Mouse (Mus musculus): ENCODE data around the gene Slc30a5. TPM values are rescaled to one million over a fixed set of nuclear protein-coding genes. Genes with fewer than 3 reads are reported as not detected.
A peak's percentile ranks its signal among the peaks of the same experiment; 100 is the strongest.

Slc30a5 gene
- polyA plus RNA-seq, 1 experiment from 2014 or later = 58.4 TPM

- ATAC-seq (ENCODE audit: insufficient number of reproducible peaks, insufficient read depth, low FRiP score, low read depth) = no peak
- peaks cover 12% of the 10 kb centered on the region for H3K4me1 ChIP-seq (ENCODE audit: control insufficient read depth, insufficient read depth, low read length)
- WGBS = 5% methylated on average over 8 of the region's 8 CpGs
- H3K36me3 ChIP-seq (ENCODE audit: control insufficient read depth, insufficient read depth, low read length) = peaks cover 8% of the 10 kb centered on the region
- H3K9ac ChIP-seq (replicated peaks; ENCODE audit: low read depth, low read length) = peak overlapping the region; percentile 97
- peak overlapping the region; percentile 98 for H3K4me3 ChIP-seq (ENCODE audit: low read depth, low read length)
- H3K9me3 ChIP-seq (ENCODE audit: control insufficient read depth, low read depth, low read length) = no peaks in the 10 kb centered on the region
- H3K27me3 ChIP-seq (ENCODE audit: control insufficient read depth, insufficient read depth, low read length) = no peaks in the 10 kb centered on the region
- H3K4me2 ChIP-seq (replicated peaks; ENCODE audit: low read depth, low read length) = peak overlapping the region; percentile 84
- H3K27ac ChIP-seq (ENCODE audit: low read length) = peak overlapping the region; percentile 27; the same call in 1 of the 2 replicates
Measured at GRCm38 (mm10) chr13:100832188-100832587, 1.0 kb downstream of the Slc30a5 start.

- no peak for ATAC-seq (ENCODE audit: insufficient number of reproducible peaks, insufficient read depth, low FRiP score, low read depth)
- no peak overlapping the region for H3K9ac ChIP-seq (replicated peaks; ENCODE audit: low read depth, low read length)
- no peak overlapping the region for H3K4me3 ChIP-seq (ENCODE audit: low read depth, low read length)
- peaks cover 14% of the 10 kb centered on the region for H3K36me3 ChIP-seq (ENCODE audit: control insufficient read depth, insufficient read depth, low read length)
- peaks cover 12% of the 10 kb centered on the region for H3K4me1 ChIP-seq (ENCODE audit: control insufficient read depth, insufficient read depth, low read length)
- no peak overlapping the region for H3K27ac ChIP-seq (ENCODE audit: low read length)
- H3K27me3 ChIP-seq (ENCODE audit: control insufficient read depth, insufficient read depth, low read length) = no peaks in the 10 kb centered on the region
- peak overlapping the region; percentile 84 for H3K4me2 ChIP-seq (replicated peaks; ENCODE audit: low read depth, low read length)
- H3K9me3 ChIP-seq (ENCODE audit: control insufficient read depth, low read depth, low read length) = no peaks in the 10 kb centered on the region
- WGBS = 77% methylated on average over 6 of the region's 6 CpGs
Measured at GRCm38 (mm10) chr13:100831123-100831522, 2.1 kb downstream of the Slc30a5 start.

GRCm38 (mm10) chr13:100825627-100826410, 7.4 kb downstream of the Slc30a5 start:
- Histone ChIP-seq H3K36me3 (ENCODE audit: control insufficient read depth, insufficient read depth, low read length) (peaks cover 51% of the 10 kb centered on the region), H3K4me3 (ENCODE audit: low read depth, low read length) (no peak overlapping the region)

GRCm38 (mm10) chr13:100824916-100825315, 8.3 kb downstream of the Slc30a5 start:
- Histone ChIP-seq H3K4me1 (ENCODE audit: control insufficient read depth, insufficient read depth, low read length) (no peaks in the 10 kb centered on the region), H3K9ac (replicated peaks; ENCODE audit: low read depth, low read length) (no peak overlapping the region), H3K4me2 (replicated peaks; ENCODE audit: low read depth, low read length) (no peak overlapping the region), H3K4me3 (ENCODE audit: low read depth, low read length) (no peak overlapping the region), H3K36me3 (ENCODE audit: control insufficient read depth, insufficient read depth, low read length) (peaks cover 58% of the 10 kb centered on the region), H3K27me3 (ENCODE audit: control insufficient read depth, insufficient read depth, low read length) (no peaks in the 10 kb centered on the region), H3K9me3 (ENCODE audit: control insufficient read depth, low read depth, low read length) (no peaks in the 10 kb centered on the region), H3K27ac (ENCODE audit: low read length) (no peak overlapping the region)
- no peak for ATAC-seq (ENCODE audit: insufficient number of reproducible peaks, insufficient read depth, low FRiP score, low read depth)
- WGBS = 91% methylated on average over 3 of the region's 3 CpGs

More at GRCm38 (mm10) chr13:100825627-100826410, 7.4 kb downstream of the Slc30a5 start:
- Histone ChIP-seq H3K9ac (replicated peaks; ENCODE audit: low read depth, low read length) (no peak overlapping the region), H3K4me2 (replicated peaks; ENCODE audit: low read depth, low read length) (no peak overlapping the region), H3K4me1 (ENCODE audit: control insufficient read depth, insufficient read depth, low read length) (no peaks in the 10 kb centered on the region), H3K9me3 (ENCODE audit: control insufficient read depth, low read depth, low read length) (no peaks in the 10 kb centered on the region), H3K27me3 (ENCODE audit: control insufficient read depth, insufficient read depth, low read length) (no peaks in the 10 kb centered on the region), H3K27ac (ENCODE audit: low read length) (no peak overlapping the region)
- no peak for ATAC-seq (ENCODE audit: insufficient number of reproducible peaks, insufficient read depth, low FRiP score, low read depth)
- WGBS = 92% methylated on average over 9 of the region's 9 CpGs

GRCm38 (mm10) chr13:100824306-100824705, 8.9 kb downstream of the Slc30a5 start:
- Histone ChIP-seq H3K27me3 (ENCODE audit: control insufficient read depth, insufficient read depth, low read length) (no peaks in the 10 kb centered on the region), H3K9me3 (ENCODE audit: control insufficient read depth, low read depth, low read length) (no peaks in the 10 kb centered on the region), H3K36me3 (ENCODE audit: control insufficient read depth, insufficient read depth, low read length) (peaks cover 63% of the 10 kb centered on the region), H3K4me1 (ENCODE audit: control insufficient read depth, insufficient read depth, low read length) (no peaks in the 10 kb centered on the region), H3K9ac (replicated peaks; ENCODE audit: low read depth, low read length) (no peak overlapping the region), H3K4me2 (replicated peaks; ENCODE audit: low read depth, low read length) (no peak overlapping the region), H3K4me3 (ENCODE audit: low read depth, low read length) (no peak overlapping the region), H3K27ac (ENCODE audit: low read length) (no peak overlapping the region)
- no peak for ATAC-seq (ENCODE audit: insufficient number of reproducible peaks, insufficient read depth, low FRiP score, low read depth)
- 55% methylated on average over 6 of the region's 6 CpGs for WGBS

- no peaks in the 10 kb centered on the region for H3K27me3 ChIP-seq (ENCODE audit: control insufficient read depth, insufficient read depth, low read length)
- no peak for ATAC-seq (ENCODE audit: insufficient number of reproducible peaks, insufficient read depth, low FRiP score, low read depth)
- 93% methylated on average over 3 of the region's 3 CpGs for WGBS
- H3K9ac ChIP-seq (replicated peaks; ENCODE audit: low read depth, low read length) = no peak overlapping the region
- no peaks in the 10 kb centered on the region for H3K4me1 ChIP-seq (ENCODE audit: control insufficient read depth, insufficient read depth, low read length)
- H3K36me3 ChIP-seq (ENCODE audit: control insufficient read depth, insufficient read depth, low read length) = peaks cover 66% of the 10 kb centered on the region
- H3K27ac ChIP-seq (ENCODE audit: low read length) = no peak overlapping the region
- no peaks in the 10 kb centered on the region for H3K9me3 ChIP-seq (ENCODE audit: control insufficient read depth, low read depth, low read length)
- H3K4me2 ChIP-seq (replicated peaks; ENCODE audit: low read depth, low read length) = no peak overlapping the region
- H3K4me3 ChIP-seq (ENCODE audit: low read depth, low read length) = no peak overlapping the region
Measured at GRCm38 (mm10) chr13:100823863-100824262, 9.4 kb downstream of the Slc30a5 start.

GRCm38 (mm10) chr13:100814451-100814850, 18.8 kb downstream of the Slc30a5 start:
- Histone ChIP-seq H3K9ac (replicated peaks; ENCODE audit: low read depth, low read length) (no peak overlapping the region), H3K4me3 (ENCODE audit: low read depth, low read length) (no peak overlapping the region), H3K4me1 (ENCODE audit: control insufficient read depth, insufficient read depth, low read length) (no peaks in the 10 kb centered on the region), H3K9me3 (ENCODE audit: control insufficient read depth, low read depth, low read length) (no peaks in the 10 kb centered on the region), H3K36me3 (ENCODE audit: control insufficient read depth, insufficient read depth, low read length) (peaks cover 66% of the 10 kb centered on the region), H3K27ac (ENCODE audit: low read length) (no peak overlapping the region), H3K27me3 (ENCODE audit: control insufficient read depth, insufficient read depth, low read length) (no peaks in the 10 kb centered on the region), H3K4me2 (replicated peaks; ENCODE audit: low read depth, low read length) (no peak overlapping the region)
- 88% methylated on average over 6 of the region's 6 CpGs for WGBS
- ATAC-seq (ENCODE audit: insufficient number of reproducible peaks, insufficient read depth, low FRiP score, low read depth) = no peak

- ATAC-seq (ENCODE audit: insufficient number of reproducible peaks, insufficient read depth, low FRiP score, low read depth) = no peak
- Histone ChIP-seq H3K36me3 (ENCODE audit: control insufficient read depth, insufficient read depth, low read length) (peaks cover 63% of the 10 kb centered on the region), H3K9ac (replicated peaks; ENCODE audit: low read depth, low read length) (no peak overlapping the region), H3K4me1 (ENCODE audit: control insufficient read depth, insufficient read depth, low read length) (no peaks in the 10 kb centered on the region), H3K27me3 (ENCODE audit: control insufficient read depth, insufficient read depth, low read length) (no peaks in the 10 kb centered on the region), H3K4me2 (replicated peaks; ENCODE audit: low read depth, low read length) (no peak overlapping the region), H3K27ac (ENCODE audit: low read length) (no peak overlapping the region), H3K9me3 (ENCODE audit: control insufficient read depth, low read depth, low read length) (no peaks in the 10 kb centered on the region), H3K4me3 (ENCODE audit: low read depth, low read length) (no peak overlapping the region)
- 96% methylated on average over 3 of the region's 3 CpGs for WGBS
Measured at GRCm38 (mm10) chr13:100805776-100806175, 27.5 kb downstream of the Slc30a5 start.

All from stomach, embryonic 14.5 days (tissue).